Mouse (Mus musculus) midbrain, embryonic 15.5 days (tissue): ENCODE results near the gene Scfd1. TPM values are rescaled to one million over a fixed set of nuclear protein-coding genes. Genes with fewer than 3 reads are reported as not detected.

Source experiments
- ATAC-seq: fragments of 200-750 bp; cut with Nextera tagmentation; replicated peaks from 2 replicates; pipeline ENCODE4 v1.8.0; 2017; ENCODE audit warnings: moderate TSS enrichment
- H3K27ac ChIP-seq: fragments of 300-500 bp; sonication (generic); 2 replicates; pipeline ENCODE4 v1.5.1; 2015; ENCODE audit warnings: mild to moderate bottlenecking, inconsistent platforms
- H3K27me3 ChIP-seq: fragments of 300-500 bp; sonication (generic); replicated peaks from 2 replicates; pipeline ENCODE4 v1.6.1; 2015; ENCODE audit warnings: inconsistent platforms
- H3K36me3 ChIP-seq: fragments of 300-500 bp; sonication (generic); replicated peaks from 2 replicates; pipeline ENCODE4 v1.6.1; 2015; ENCODE audit warnings: inconsistent platforms
- H3K4me1 ChIP-seq: fragments of 300-500 bp; sonication (generic); 2 replicates; pipeline ENCODE4 v1.6.1; 2015; ENCODE audit warnings: inconsistent platforms
- H3K4me2 ChIP-seq: fragments of 300-500 bp; sonication (generic); 2 replicates; pipeline ENCODE4 v1.6.1; 2015; ENCODE audit warnings: inconsistent platforms, mild to moderate bottlenecking, moderate library complexity
- H3K4me3 ChIP-seq: fragments of 300-500 bp; sonication (generic); 2 replicates; pipeline ENCODE4 v1.5.1; 2015; ENCODE audit warnings: mild to moderate bottlenecking, inconsistent platforms
- H3K9ac ChIP-seq: fragments of 300-500 bp; sonication (generic); 2 replicates; pipeline ENCODE4 v1.6.1; 2015; ENCODE audit warnings: mild to moderate bottlenecking, inconsistent platforms
- H3K9me3 ChIP-seq: fragments of 300-500 bp; sonication (generic); 2 replicates; pipeline ENCODE4 v1.6.1; 2016; ENCODE audit warnings: inconsistent platforms
- WGBS: fragments of 180-500 bp; shearing (Covaris S2); methylation state at CpG from one replicate; pipeline ENCODE4 v1.1.7; 2015; ENCODE audit warnings: mixed read lengths; 5-methylcytosine and 5-hydroxymethylcytosine counted together
- polyA plus RNA-seq: library from polyadenylated mRNA; unstranded; fragments of >200 nt; fragmentation: Nextera tagmentation; extraction: Ambion mirVana; gene quantifications from 2 replicates; pipeline ENCODE4 v1.2.1, GENCODE M21; 2015

Scfd1 gene
- 64.4 and 64.7 TPM in 2 replicates for polyA plus RNA-seq

GRCm38 (mm10) chr12:51377003-51377887, at the start of gene Scfd1:
TSS of gene Scfd1 (plus strand) at chr12:51377510.
- H3K9me3 ChIP-seq = no peaks in the 10 kb centered on the region
- under 1% methylated on average over 34 of the region's 34 CpGs for WGBS
- H3K27me3 ChIP-seq = no peaks in the 10 kb centered on the region
- H3K27ac ChIP-seq = peak within 1 kb of the TSS; percentile 78
- H3K4me1 ChIP-seq = peaks cover 6% of the 10 kb centered on the region
- peak within 1 kb of the TSS; percentile 59 for H3K9ac ChIP-seq
- peak within 1 kb of the TSS; percentile 65 for H3K4me2 ChIP-seq
- H3K36me3 ChIP-seq = peaks cover 5% of the 10 kb centered on the region
- peak; percentile 100 for ATAC-seq
- peak within 1 kb of the TSS; percentile 53 for H3K4me3 ChIP-seq

DNA sequence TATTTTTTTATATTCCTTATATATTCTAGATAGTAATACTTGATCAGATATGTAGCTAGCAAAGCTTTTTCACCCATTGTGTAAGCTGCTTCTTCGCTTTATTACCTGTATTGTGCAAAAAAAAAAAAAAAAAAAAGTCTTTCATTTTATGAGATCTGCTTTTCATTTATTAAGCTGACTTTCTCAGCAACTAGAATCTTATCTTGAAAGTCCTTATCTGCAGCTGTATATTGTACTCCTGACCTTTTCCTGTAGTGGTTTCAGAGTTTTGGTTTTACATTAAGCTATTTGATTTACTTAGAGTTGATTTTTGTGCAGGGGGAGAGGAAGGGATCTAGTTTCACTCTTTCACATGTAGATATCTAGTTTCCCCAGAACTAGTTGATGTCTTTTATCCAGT, 40.3 kb upstream of the Scfd1 start:
- Histone ChIP-seq H3K9ac (no peak overlapping the region), H3K27ac (no peak overlapping the region), H3K9me3 (no peaks in the 10 kb centered on the region), H3K4me1 (no peaks in the 10 kb centered on the region), H3K4me3 (no peak overlapping the region), H3K36me3 (no peaks in the 10 kb centered on the region), H3K27me3 (no peaks in the 10 kb centered on the region), H3K4me2 (no peak overlapping the region)
- 87% methylated on average over 1 of the region's 1 CpGs for WGBS
- no peak for ATAC-seq

DNA sequence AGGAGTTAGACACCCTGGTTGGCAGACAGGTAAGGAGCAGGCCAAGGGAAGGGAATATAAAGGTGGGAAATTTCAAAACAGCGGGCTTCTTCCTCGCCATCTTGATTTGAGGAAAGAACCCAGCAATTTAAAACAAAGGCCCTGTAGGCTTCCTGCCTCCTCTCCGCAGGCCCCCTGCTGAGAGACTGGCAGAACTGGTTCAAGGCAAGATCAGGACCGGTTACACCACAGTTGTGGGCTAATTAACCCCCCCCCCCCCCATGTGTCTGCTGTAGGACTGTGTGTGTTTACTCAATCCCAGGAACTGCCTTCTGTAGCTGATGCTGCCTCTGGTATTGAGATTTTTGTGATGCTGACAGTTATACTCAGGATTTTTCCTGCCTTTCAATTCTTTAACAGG, 31.2 kb upstream of the Scfd1 start:
- Histone ChIP-seq H3K9ac (no peak overlapping the region), H3K4me1 (peaks cover 25% of the 10 kb centered on the region), H3K9me3 (no peaks in the 10 kb centered on the region), H3K27ac (no peak overlapping the region), H3K36me3 (no peaks in the 10 kb centered on the region), H3K4me2 (no peak overlapping the region), H3K4me3 (no peak overlapping the region), H3K27me3 (no peaks in the 10 kb centered on the region)
- ATAC-seq = no peak
- 45% methylated on average over 4 of the region's 4 CpGs for WGBS

DNA sequence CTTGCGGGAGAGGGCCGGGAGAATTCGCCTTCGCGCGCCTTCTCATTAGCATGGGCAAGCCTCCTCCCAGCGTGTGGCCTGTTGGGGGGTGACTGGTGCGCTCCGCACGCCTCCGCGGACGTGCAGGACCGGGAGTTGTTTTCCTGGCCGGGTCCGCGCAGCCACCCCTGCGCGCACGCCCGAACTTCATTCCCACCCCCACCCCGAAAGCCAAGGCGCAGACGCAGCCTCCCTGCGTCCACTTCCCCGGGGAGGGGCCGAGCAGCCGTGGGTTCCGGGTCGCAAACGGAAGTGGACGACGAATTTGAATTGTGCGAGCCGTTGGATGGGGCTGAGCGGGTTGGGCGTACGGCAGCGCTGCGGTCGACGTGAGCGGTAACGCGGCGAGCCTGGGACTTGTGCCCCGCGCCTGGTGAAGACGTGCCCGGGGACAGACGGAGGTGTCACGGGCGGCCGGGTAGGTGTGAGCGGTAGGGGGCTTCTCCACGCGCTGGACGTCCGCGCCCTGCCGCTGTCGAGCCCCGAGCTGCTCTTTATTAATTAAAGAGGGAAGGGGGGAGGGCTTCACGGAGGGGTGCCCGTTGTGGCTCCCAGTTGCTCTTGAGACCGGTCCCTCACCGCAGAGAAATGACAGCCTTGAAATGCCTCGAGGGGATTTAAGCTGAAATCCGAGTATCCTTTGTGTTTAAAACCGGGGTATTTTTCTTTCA, 29.2 kb upstream of the Scfd1 start, which contains the start of gene G2e3:
Gene G2e3 (plus strand): TSS at position 74 of the 710 bp plus-strand sequence.
- H3K4me2 ChIP-seq = peak within 1 kb of the TSS; percentile 58
- no peaks in the 10 kb centered on the region for H3K27me3 ChIP-seq
- under 1% methylated on average over 70 of the region's 70 CpGs for WGBS
- peak within 1 kb of the TSS; percentile 78 for H3K4me3 ChIP-seq
- peaks cover 4% of the 10 kb centered on the region; the same call in 1 of the 2 replicates for H3K36me3 ChIP-seq
- no peaks in the 10 kb centered on the region for H3K9me3 ChIP-seq
- H3K9ac ChIP-seq = peak within 1 kb of the TSS; percentile 80
- ATAC-seq = peak; percentile 98
- H3K4me1 ChIP-seq = peaks cover 25% of the 10 kb centered on the region
- H3K27ac ChIP-seq = peak within 1 kb of the TSS; percentile 90

DNA sequence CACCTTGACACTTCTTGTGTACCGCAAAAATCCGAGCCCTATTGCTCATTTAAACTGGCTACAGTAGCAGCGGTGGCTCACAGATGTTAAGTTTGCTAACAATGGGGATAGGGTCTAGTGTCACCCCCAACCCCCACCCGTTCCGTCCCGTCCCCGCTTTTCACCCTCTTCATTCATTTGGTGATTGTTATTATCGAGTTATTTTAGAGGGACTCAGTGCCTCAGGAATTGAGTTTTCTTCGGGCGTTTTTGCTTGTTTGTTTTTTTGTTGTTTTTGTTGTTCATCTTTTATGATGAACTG, 28.7 kb upstream of the Scfd1 start:
- H3K9me3 ChIP-seq = no peaks in the 10 kb centered on the region
- H3K9ac ChIP-seq = peak overlapping the region; percentile 80
- peak; percentile 61; the same call in 1 of the 2 replicates for ATAC-seq
- peaks cover 6% of the 10 kb centered on the region; the same call in 1 of the 2 replicates for H3K36me3 ChIP-seq
- H3K4me2 ChIP-seq = peak overlapping the region; percentile 58
- H3K27ac ChIP-seq = peak overlapping the region; percentile 90
- H3K4me1 ChIP-seq = peaks cover 25% of the 10 kb centered on the region
- H3K27me3 ChIP-seq = no peaks in the 10 kb centered on the region
- WGBS = under 1% methylated on average over 10 of the region's 10 CpGs
- peak overlapping the region; percentile 78 for H3K4me3 ChIP-seq

GRCm38 (mm10) chr12:51355296-51355695, 22.0 kb upstream of the Scfd1 start:
- Histone ChIP-seq H3K4me1 (peaks cover 7% of the 10 kb centered on the region), H3K9ac (no peak overlapping the region), H3K36me3 (peaks cover 33% of the 10 kb centered on the region), H3K4me3 (no peak overlapping the region), H3K27ac (no peak overlapping the region), H3K9me3 (no peaks in the 10 kb centered on the region), H3K27me3 (no peaks in the 10 kb centered on the region), H3K4me2 (no peak overlapping the region)
- no peak for ATAC-seq
- 83% methylated on average over 8 of the region's 8 CpGs for WGBS

DNA sequence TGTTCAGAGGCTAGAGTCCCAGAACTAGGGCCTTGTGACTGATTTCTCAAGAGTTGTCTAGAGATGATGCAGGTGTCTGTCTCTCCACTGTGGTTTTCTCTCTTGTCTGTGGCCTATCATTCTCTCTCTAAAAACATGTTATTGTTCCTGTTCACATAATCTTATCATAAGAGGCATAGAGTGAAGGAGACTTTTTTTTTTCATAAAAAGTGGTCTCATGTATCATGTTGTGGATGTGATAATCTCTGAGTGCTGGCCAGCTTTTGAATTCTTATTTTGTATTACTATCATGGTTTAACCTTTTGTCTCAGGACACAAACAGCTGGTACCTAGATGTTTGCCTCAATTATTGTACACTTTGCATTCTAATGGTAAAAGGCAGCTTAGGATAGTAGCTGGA, 16.0 kb upstream of the Scfd1 start:
- Histone ChIP-seq H3K4me2 (no peak overlapping the region), H3K4me1 (no peaks in the 10 kb centered on the region), H3K36me3 (peaks cover 42% of the 10 kb centered on the region), H3K27ac (no peak overlapping the region), H3K27me3 (no peaks in the 10 kb centered on the region), H3K4me3 (no peak overlapping the region), H3K9ac (no peak overlapping the region), H3K9me3 (no peaks in the 10 kb centered on the region)
- no peak for ATAC-seq

DNA sequence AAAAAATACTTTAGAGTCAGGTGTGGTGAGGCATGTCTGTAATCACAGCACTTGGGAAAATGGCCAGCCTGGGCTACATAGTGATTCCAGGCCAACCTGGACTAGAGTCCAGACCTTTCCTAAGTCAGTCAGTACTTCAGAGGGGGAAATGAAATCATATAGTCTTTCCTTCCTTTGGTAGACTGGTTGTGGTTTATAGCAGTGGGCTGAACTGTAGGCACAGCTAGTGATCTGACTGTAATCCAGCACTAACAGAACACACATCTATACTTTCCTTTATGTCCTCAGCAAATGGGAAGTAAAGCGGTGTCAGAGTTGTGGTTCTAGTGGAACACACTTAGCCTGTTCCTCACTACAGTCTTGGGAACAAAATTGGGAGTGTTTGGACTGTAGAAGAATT, 14.4 kb upstream of the Scfd1 start:
- peaks cover 43% of the 10 kb centered on the region for H3K36me3 ChIP-seq
- H3K9ac ChIP-seq = no peak overlapping the region
- H3K27ac ChIP-seq = no peak overlapping the region
- H3K4me3 ChIP-seq = no peak overlapping the region
- 98% methylated on average over 1 of the region's 1 CpGs for WGBS
- H3K4me1 ChIP-seq = no peaks in the 10 kb centered on the region
- H3K27me3 ChIP-seq = no peaks in the 10 kb centered on the region
- no peaks in the 10 kb centered on the region for H3K9me3 ChIP-seq
- no peak for ATAC-seq
- no peak overlapping the region for H3K4me2 ChIP-seq

DNA sequence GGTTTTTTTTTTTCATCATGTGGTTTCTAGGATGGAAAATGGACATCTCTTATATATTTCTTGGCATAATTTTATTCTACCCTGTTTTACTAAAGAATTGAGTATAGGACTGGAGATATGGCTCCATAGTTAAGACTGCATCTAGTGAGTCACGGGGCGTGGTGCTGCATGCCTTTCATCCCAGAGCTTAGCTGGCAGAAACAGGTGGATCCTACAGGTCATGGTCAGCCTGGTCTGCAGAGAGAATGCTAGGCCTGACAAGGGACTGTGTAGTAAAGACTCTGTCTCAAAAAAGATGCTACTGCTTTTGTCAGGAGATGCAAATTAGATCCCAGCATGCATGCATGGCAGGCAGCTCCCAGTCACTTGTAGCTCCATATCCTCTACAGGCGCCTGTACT, 8.8 kb upstream of the Scfd1 start:
- Histone ChIP-seq H3K4me3 (no peak overlapping the region), H3K9ac (no peak overlapping the region), H3K4me2 (no peak overlapping the region), H3K27me3 (no peaks in the 10 kb centered on the region), H3K4me1 (no peaks in the 10 kb centered on the region), H3K9me3 (no peaks in the 10 kb centered on the region), H3K27ac (no peak overlapping the region), H3K36me3 (peaks cover 29% of the 10 kb centered on the region)
- no peak for ATAC-seq
- 97% methylated on average over 3 of the region's 3 CpGs for WGBS

DNA sequence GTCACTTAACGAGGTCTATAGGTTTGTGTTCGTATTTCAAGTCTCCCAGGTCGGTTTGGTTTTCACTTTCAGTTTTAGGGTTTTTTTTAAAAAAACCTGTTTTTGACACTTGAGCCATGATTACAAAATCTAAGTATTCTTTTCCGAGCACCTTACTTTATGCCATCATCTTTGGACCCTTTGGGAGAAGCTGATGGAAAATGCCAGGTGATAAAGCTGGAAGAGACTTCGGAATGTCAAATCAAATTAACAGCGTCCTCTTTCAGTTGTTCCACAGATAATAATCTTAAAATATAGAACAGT, 529 bp downstream of the Scfd1 start:
- no peaks in the 10 kb centered on the region for H3K27me3 ChIP-seq
- H3K36me3 ChIP-seq = no peaks in the 10 kb centered on the region; the same call in 1 of the 2 replicates
- peak overlapping the region; percentile 65 for H3K4me2 ChIP-seq
- ATAC-seq = no peak
- WGBS = 20% methylated on average over 6 of the region's 6 CpGs
- H3K4me1 ChIP-seq = peaks cover 6% of the 10 kb centered on the region
- H3K27ac ChIP-seq = peak overlapping the region; percentile 78
- peak overlapping the region; percentile 59 for H3K9ac ChIP-seq
- H3K4me3 ChIP-seq = peak overlapping the region; percentile 53
- no peaks in the 10 kb centered on the region for H3K9me3 ChIP-seq

- H3K27me3 ChIP-seq = no peaks in the 10 kb centered on the region
- no peaks in the 10 kb centered on the region for H3K9me3 ChIP-seq
- H3K4me3 ChIP-seq = no peak overlapping the region
- ATAC-seq = no peak
- H3K27ac ChIP-seq = no peak overlapping the region
- H3K4me1 ChIP-seq = no peaks in the 10 kb centered on the region
- 98% methylated on average over 6 of the region's 6 CpGs for WGBS
- peaks cover 30% of the 10 kb centered on the region for H3K36me3 ChIP-seq
- H3K9ac ChIP-seq = no peak overlapping the region
- no peak overlapping the region for H3K4me2 ChIP-seq
These were observed 22.6 kb downstream of the Scfd1 start for GRCm38 (mm10) chr12:51399871-51400270.

DNA sequence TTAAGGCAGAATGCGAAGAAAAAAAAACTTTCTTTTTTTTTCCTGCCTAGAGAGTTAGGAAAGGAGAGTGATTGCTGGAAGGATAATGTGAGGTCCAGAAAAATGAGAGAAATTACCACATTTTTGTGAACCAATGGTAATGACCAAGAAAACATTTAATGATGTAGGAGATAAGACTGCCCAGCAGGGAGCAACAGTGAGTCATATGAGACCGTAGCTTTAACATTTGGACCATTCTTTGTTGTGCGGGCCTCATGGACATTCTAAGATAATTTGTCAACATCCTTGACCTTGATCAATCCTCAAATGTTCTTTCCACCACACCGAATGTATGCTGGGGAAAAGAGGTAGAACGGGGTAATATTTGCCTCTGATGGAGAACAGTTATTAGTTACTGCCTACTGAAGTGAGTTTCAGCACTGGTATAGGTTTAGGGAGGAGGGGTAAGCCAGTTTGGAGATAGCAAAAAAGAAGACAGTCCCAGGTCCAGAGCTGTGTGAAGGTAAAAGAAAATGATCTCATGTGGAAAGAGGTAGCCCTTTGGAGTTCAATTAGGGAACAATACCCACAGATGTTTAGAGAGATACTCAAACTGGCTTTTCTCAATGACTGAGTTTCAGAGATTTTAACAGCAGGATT, 24.9 kb downstream of the Scfd1 start:
- no peak for ATAC-seq
- WGBS = 72% methylated on average over 5 of the region's 5 CpGs
- no peaks in the 10 kb centered on the region for H3K4me1 ChIP-seq
- no peaks in the 10 kb centered on the region for H3K9me3 ChIP-seq
- H3K4me3 ChIP-seq = no peak overlapping the region
- H3K27ac ChIP-seq = no peak overlapping the region
- H3K4me2 ChIP-seq = no peak overlapping the region
- no peaks in the 10 kb centered on the region for H3K27me3 ChIP-seq
- no peak overlapping the region for H3K9ac ChIP-seq
- H3K36me3 ChIP-seq = peaks cover 17% of the 10 kb centered on the region; the same call in 1 of the 2 replicates
